Mouse (Mus musculus) CH12.LX (cell line): ENCODE measurements around the gene Ncoa1. TPM values are rescaled to one million over a fixed set of nuclear protein-coding genes. Genes with fewer than 3 reads are reported as not detected.

Experiments
- DNase-seq: peaks from one replicate; pipeline ENCODE4 v3.0.0-alpha.2; 2013; ENCODE audit errors: extremely low read depth
- H3K27ac ChIP-seq: 2 replicates; pipeline ENCODE4 v1.5.1; 2012; ENCODE audit warnings: low read depth, mild to moderate bottlenecking, control low read depth, moderate library complexity; ENCODE audit not compliant: insufficient read depth
- H3K27me3 ChIP-seq: replicated peaks from 2 replicates; pipeline ENCODE3; 2012; ENCODE audit warnings: inconsistent platforms
- H3K36me3 ChIP-seq, 2 experiments: replicated peaks in 1 of 2; 2 replicates each; pipeline versions ENCODE3 to v1.6.1; 2012; ENCODE audit warnings: inconsistent platforms in 1 of 2, low read length in 1 of 2, mild to moderate bottlenecking in 1 of 2, mixed read lengths in 1 of 2, moderate library complexity in 1 of 2; ENCODE audit not compliant: control insufficient read depth in 1 of 2, insufficient read depth in 1 of 2
- H3K4me1 ChIP-seq, 2 experiments: 2 replicates each; pipeline ENCODE4 v1.6.1; 2012; ENCODE audit warnings: inconsistent platforms in 1 of 2, moderate library complexity in 1 of 2; ENCODE audit not compliant: insufficient read depth in 2 of 2, control insufficient read depth in 1 of 2
- H3K4me2 ChIP-seq: 2 replicates; pipeline ENCODE4 v1.6.1; 2012; ENCODE audit warnings: low read depth, mild to moderate bottlenecking, control low read depth; ENCODE audit not compliant: poor library complexity, insufficient read depth, severe bottlenecking
- H3K4me3 ChIP-seq, 3 experiments: fragments of 150-350 bp in 1 of 3; sonication (generic) in 1 of 3; replicated peaks in 1 of 3; 2 replicates each; pipeline versions ENCODE3 to v1.5.1; 2011 to 2012; ENCODE audit warnings: low read depth in 2 of 3, low read length in 2 of 3, mild to moderate bottlenecking in 2 of 3, moderate library complexity in 2 of 3, control low read depth in 1 of 3, improper control_type of control experiment in 1 of 3, inconsistent platforms in 1 of 3, mixed read lengths in 1 of 3; ENCODE audit not compliant: poor library complexity in 1 of 3
- H3K79me2 ChIP-seq: replicated peaks from 2 replicates; pipeline ENCODE4 v1.6.1; 2012; ENCODE audit warnings: mild to moderate bottlenecking, moderate library complexity; ENCODE audit not compliant: control insufficient read depth, poor library complexity, insufficient read depth, severe bottlenecking; ENCODE audit errors: extremely low read depth
- H3K9ac ChIP-seq: 2 replicates; pipeline ENCODE4 v1.6.1; 2012; ENCODE audit warnings: low read depth, mild to moderate bottlenecking, control low read depth, moderate library complexity; ENCODE audit not compliant: insufficient read depth
- H3K9me3 ChIP-seq: replicated peaks from 2 replicates; pipeline ENCODE3; 2012; ENCODE audit warnings: low read length, inconsistent platforms, mixed read lengths
- BHLHE40 ChIP-seq: IDR thresholded peaks from 2 replicates; pipeline ENCODE4 v1.6.1; 2011; ENCODE audit warnings: mild to moderate bottlenecking, low read depth, low read length, improper control_type of control experiment
- CHD1 ChIP-seq: IDR thresholded peaks from 2 replicates; pipeline ENCODE4 v1.6.1; 2012; ENCODE audit warnings: low read depth, low read length, improper control_type of control experiment, inconsistent platforms
- CHD2 ChIP-seq: IDR thresholded peaks from 2 replicates; pipeline ENCODE4 v1.6.1; 2011; ENCODE audit warnings: low read length, improper control_type of control experiment
- ELF1 ChIP-seq: IDR thresholded peaks from 2 replicates; pipeline ENCODE4 v1.6.1; 2014; ENCODE audit warnings: low read depth, mild to moderate bottlenecking, inconsistent platforms, low read length, improper control_type of control experiment
- EP300 ChIP-seq: IDR thresholded peaks from 2 replicates; pipeline ENCODE4 v1.6.1; 2011; ENCODE audit warnings: low read length, improper control_type of control experiment
- ETS1 ChIP-seq: conservative IDR thresholded peaks from 2 replicates; pipeline ENCODE4 v1.6.1; 2012; ENCODE audit warnings: low read depth, mild to moderate bottlenecking, inconsistent platforms, low read length, improper control_type of control experiment, moderate library complexity
- GABPA ChIP-seq: IDR thresholded peaks from 2 replicates; pipeline ENCODE4 v1.6.1; 2012; ENCODE audit warnings: low read depth, low read length, improper control_type of control experiment, inconsistent platforms; ENCODE audit not compliant: insufficient replicate concordance
- IRF4 ChIP-seq: IDR thresholded peaks from 2 replicates; pipeline ENCODE4 v1.6.1; 2014; ENCODE audit warnings: low read depth, mild to moderate bottlenecking, inconsistent platforms, low read length, improper control_type of control experiment
- JUN ChIP-seq: IDR thresholded peaks from 2 replicates; pipeline ENCODE4 v1.6.1; 2011; ENCODE audit warnings: low read depth, mild to moderate bottlenecking, low read length, improper control_type of control experiment, moderate library complexity; ENCODE audit not compliant: insufficient read depth
- JUND ChIP-seq: conservative IDR thresholded peaks from 2 replicates; pipeline ENCODE4 v1.6.1; 2011; ENCODE audit warnings: low read depth, low read length, improper control_type of control experiment
- MAFK ChIP-seq: IDR thresholded peaks from 2 replicates; pipeline ENCODE4 v1.6.1; 2011; ENCODE audit warnings: low read length, improper control_type of control experiment; ENCODE audit not compliant: insufficient replicate concordance
- MAX ChIP-seq: IDR thresholded peaks from 2 replicates; pipeline ENCODE4 v1.6.1; 2011; ENCODE audit warnings: low read length, improper control_type of control experiment
- MEF2A ChIP-seq: IDR thresholded peaks from 2 replicates; pipeline ENCODE4 v1.6.1; 2014; ENCODE audit warnings: low read depth, mild to moderate bottlenecking, inconsistent platforms, low read length, improper control_type of control experiment, borderline replicate concordance
- MXI1 ChIP-seq: IDR thresholded peaks from 2 replicates; pipeline ENCODE4 v1.6.1; 2011; ENCODE audit warnings: mild to moderate bottlenecking, low read depth, low read length, improper control_type of control experiment
- MYC ChIP-seq: IDR thresholded peaks from 2 replicates; pipeline ENCODE4 v1.6.1; 2011; ENCODE audit warnings: low read depth, mild to moderate bottlenecking, improper control_type of control experiment, low read length
- NELFE ChIP-seq: IDR thresholded peaks from 2 replicates; pipeline ENCODE4 v1.6.1; 2011; ENCODE audit warnings: low read depth, low read length, improper control_type of control experiment
- PAX5 ChIP-seq: IDR thresholded peaks from 2 replicates; pipeline ENCODE4 v1.6.1; 2012; ENCODE audit warnings: low read length, inconsistent platforms, mixed read lengths
- RCOR1 ChIP-seq: conservative IDR thresholded peaks from 2 replicates; pipeline ENCODE4 v1.6.1; 2012; ENCODE audit warnings: low read depth, mild to moderate bottlenecking, inconsistent platforms, low read length, improper control_type of control experiment
- TCF12 ChIP-seq: IDR thresholded peaks from 2 replicates; pipeline ENCODE4 v1.6.1; 2014; ENCODE audit warnings: low read depth, mild to moderate bottlenecking, inconsistent platforms, low read length, improper control_type of control experiment
- USF1 ChIP-seq: IDR thresholded peaks from 2 replicates; pipeline ENCODE4 v1.6.1; 2014; ENCODE audit warnings: low read depth, mild to moderate bottlenecking, inconsistent platforms, low read length, improper control_type of control experiment
- ZC3H11A ChIP-seq: IDR thresholded peaks from 2 replicates; pipeline ENCODE4 v1.6.1; 2012; ENCODE audit warnings: low read depth, mild to moderate bottlenecking, inconsistent platforms, low read length, improper control_type of control experiment
- ZMIZ1 ChIP-seq: IDR thresholded peaks from 2 replicates; pipeline ENCODE4 v1.6.1; 2012; ENCODE audit warnings: low read depth, mild to moderate bottlenecking, inconsistent platforms, low read length, improper control_type of control experiment
- dilution Hi-C: fragments of 300-500 bp; cut with MboI; formaldehyde crosslinking; loops from 2 replicates; pipeline ENCODE4 v1.14.3; 2020; ENCODE audit warnings: low sequenced_read_pairs; ENCODE audit not compliant: extremely low pct_unique_long_range_greater_than_20kb, extremely low pct_ligation_motif_present
- in situ Hi-C: fragments of 300-500 bp; cut with MboI; formaldehyde crosslinking; loops from 3 replicates; pipeline ENCODE4 v1.14.3; 2019; ENCODE audit warnings: low sequenced_read_pairs, low pct_ligation_motif_present, low pct_unique_long_range_greater_than_20kb, mixed read lengths
- polyA plus RNA-seq: library from polyadenylated mRNA; unstranded; fragments of >175 nt; gene quantifications from 2 replicates; pipeline ENCODE4 v1.2.1, GENCODE M21; 2012; ENCODE audit warnings: low read depth; ENCODE audit not compliant: insufficient read length
- total RNA-seq, 2 experiments: library from RNA; depleted of rRNA; stranded (reverse); fragments of 300-350 nt in 1 of 2; fragments of >200 nt in 1 of 2; gene quantifications; 2 replicates each; pipeline ENCODE4 v1.2.3; 2012 to 2014

Gene Ncoa1
- total and polyA plus RNA-seq, 3 experiments = 2.4 to 6.4 (median 4.2) TPM

GRCm38 (mm10) chr12:4454956-4455565, 21.9 kb downstream of the Ncoa1 start:
- Histone ChIP-seq H3K27me3 (no peaks in the 10 kb centered on the region), H3K9me3 (no peaks in the 10 kb centered on the region), H3K27ac (no peak overlapping the region), H3K4me1 (peaks cover 7 to 50% of the 10 kb centered on the region in 2 experiments), H3K9ac (no peak overlapping the region), H3K36me3 (no peaks in the 10 kb centered on the region), H3K4me2 (no peak overlapping the region), H3K79me2 (peaks cover 3% of the 10 kb centered on the region; the same call in 1 of the 2 replicates), H3K4me3 (no peak overlapping the region)
- TF ChIP-seq EP300 (no peak), ZMIZ1 (no peak), IRF4 (no peak), NELFE (no peak), ZC3H11A (no peak), MXI1 (no peak), MAFK (no peak)
- in situ Hi-C loops (no loop called here), dilution Hi-C loops (no loop called here)
- DNase-seq = no peak

- TF ChIP-seq MAFK = no peak
- no peak for TF ChIP-seq GABPA
- TF ChIP-seq MEF2A = peak; percentile 43; the same call in 1 of the 2 replicates
- TF ChIP-seq JUN = peak; percentile 66
- peak; percentile 78 for TF ChIP-seq ETS1
- TF ChIP-seq EP300 = peak; percentile 90
- TF ChIP-seq USF1 = no peak
- no peak for TF ChIP-seq NELFE
- TF ChIP-seq CHD1 = no peak
- peak; percentile 88 for TF ChIP-seq IRF4
- TF ChIP-seq TCF12 = peak; percentile 55; the same call in 1 of the 2 replicates
- TF ChIP-seq ELF1 = no peak
- TF ChIP-seq PAX5 = no peak
- peak; percentile 86 for TF ChIP-seq JUND
- peak; percentile 58; the same call in 1 of the 2 replicates for TF ChIP-seq CHD2
- TF ChIP-seq BHLHE40 = peak; percentile 61; the same call in 1 of the 2 replicates
- TF ChIP-seq MAX = 0 out of 2 replicates have a peak, but pooled peaks have one; percentile 26
- TF ChIP-seq MYC = 0 out of 2 replicates have a peak, but pooled peaks have one; percentile 39
- peak; percentile 79; the same call in 1 of the 2 replicates for TF ChIP-seq RCOR1
- dilution Hi-C loops = no loop called here
- peak; percentile 75 for DNase-seq
- peaks cover 3% of the 10 kb centered on the region; the same call in 1 of the 2 replicates for H3K79me2 ChIP-seq
- no peaks in the 10 kb centered on the region for H3K36me3 ChIP-seq
- H3K27ac ChIP-seq = no peak overlapping the region
- H3K4me3 ChIP-seq = no peak overlapping the region
- peaks cover 7 to 51% of the 10 kb centered on the region in 2 experiments for H3K4me1 ChIP-seq
- no peak overlapping the region for H3K9ac ChIP-seq
- no peaks in the 10 kb centered on the region for H3K27me3 ChIP-seq
- no peak overlapping the region; the same call in 1 of the 2 replicates for H3K4me2 ChIP-seq
- in situ Hi-C loops = no loop called here
- H3K9me3 ChIP-seq = no peaks in the 10 kb centered on the region
Observed at GRCm38 (mm10) chr12:4454248-4454647, 22.7 kb downstream of the Ncoa1 start.
